Mouse (Mus musculus) neural tube, embryonic 15.5 days (tissue): ENCODE results near the gene Slc6a12. TPM values are rescaled to one million over a fixed set of nuclear protein-coding genes. Genes with fewer than 3 reads are reported as not detected.
"Not testable (repeated sequence)": the region's sequence is repeated elsewhere in the genome, so short reads cannot be mapped to it uniquely, and the experiment has no call there.

Experiments used
- ATAC-seq: fragments of 200-750 bp; cut with Nextera tagmentation; 2 replicates; pipeline ENCODE4 v1.8.0; 2017; ENCODE audit warnings: mild to moderate bottlenecking, moderate TSS enrichment, moderate library complexity; ENCODE audit not compliant: low FRiP score
- H3K27ac ChIP-seq: fragments of 300-500 bp; sonication (generic); replicated peaks from 2 replicates; pipeline ENCODE4 v1.5.1; 2015; ENCODE audit warnings: mild to moderate bottlenecking, inconsistent platforms
- H3K27me3 ChIP-seq: fragments of 300-500 bp; sonication (generic); replicated peaks from 2 replicates; pipeline ENCODE4 v1.6.1; 2015; ENCODE audit warnings: inconsistent platforms
- H3K36me3 ChIP-seq: fragments of 300-500 bp; sonication (generic); 2 replicates; pipeline ENCODE4 v1.6.1; 2015; ENCODE audit warnings: inconsistent platforms
- H3K4me1 ChIP-seq: fragments of 300-500 bp; sonication (generic); 2 replicates; pipeline ENCODE4 v1.6.1; 2015; ENCODE audit warnings: inconsistent platforms
- H3K4me2 ChIP-seq: fragments of 300-500 bp; sonication (generic); 2 replicates; pipeline ENCODE4 v1.6.1; 2015; ENCODE audit warnings: inconsistent platforms, mild to moderate bottlenecking, moderate library complexity
- H3K4me3 ChIP-seq: fragments of 300-500 bp; sonication (generic); replicated peaks from 2 replicates; pipeline ENCODE4 v1.5.1; 2015; ENCODE audit warnings: mild to moderate bottlenecking, inconsistent platforms
- H3K9ac ChIP-seq: fragments of 300-500 bp; sonication (generic); replicated peaks from 2 replicates; pipeline ENCODE4 v1.6.1; 2015; ENCODE audit warnings: mild to moderate bottlenecking, inconsistent platforms
- H3K9me3 ChIP-seq: fragments of 300-500 bp; sonication (generic); replicated peaks from 2 replicates; pipeline ENCODE4 v1.6.1; 2016; ENCODE audit warnings: inconsistent platforms
- whole genome bisulfite sequencing: fragments of 180-500 bp; shearing (Covaris S2); methylation state at CpG from one replicate; pipeline ENCODE4 v1.1.7; 2015; ENCODE audit warnings: mixed read lengths; 5-methylcytosine and 5-hydroxymethylcytosine counted together
- polyA plus RNA-seq: library from polyadenylated mRNA; unstranded; fragments of >200 nt; fragmentation: Nextera tagmentation; extraction: Ambion mirVana; gene quantifications from 2 replicates; pipeline ENCODE4 v1.2.1, GENCODE M21; 2015

Gene Slc6a12
- polyA plus RNA-seq, 1 experiment from 2014 or later: 0.70 TPM

- Histone ChIP-seq H3K4me1 (0 out of 2 replicates have a peak, but pooled peaks cover 4% of the 10 kb centered on the region), H3K36me3 (no peaks in the 10 kb centered on the region), H3K9me3 (no peaks in the 10 kb centered on the region), H3K27ac (no peak overlapping the region), H3K4me2 (no peak overlapping the region), H3K4me3 (no peak overlapping the region), H3K9ac (no peak overlapping the region), H3K27me3 (no peaks in the 10 kb centered on the region)
- ATAC-seq: no peak
- WGBS: 55% methylated on average over 5 of the region's 5 CpGs
Measured at GRCm38 (mm10) chr6:121344329-121344728, 1.5 kb downstream of the Slc6a12 start.

- Histone ChIP-seq H3K4me2 (no peak overlapping the region), H3K9ac (no peak overlapping the region), H3K4me1 (0 out of 2 replicates have a peak, but pooled peaks cover 4% of the 10 kb centered on the region), H3K4me3 (no peak overlapping the region), H3K27ac (no peak overlapping the region), H3K36me3 (no peaks in the 10 kb centered on the region), H3K9me3 (no peaks in the 10 kb centered on the region), H3K27me3 (no peaks in the 10 kb centered on the region)
- 9% methylated on average over 8 of the region's 8 CpGs for whole genome bisulfite sequencing
- no peak for ATAC-seq
Measured at GRCm38 (mm10) chr6:121346428-121346827, 3.6 kb downstream of the Slc6a12 start.

DNA sequence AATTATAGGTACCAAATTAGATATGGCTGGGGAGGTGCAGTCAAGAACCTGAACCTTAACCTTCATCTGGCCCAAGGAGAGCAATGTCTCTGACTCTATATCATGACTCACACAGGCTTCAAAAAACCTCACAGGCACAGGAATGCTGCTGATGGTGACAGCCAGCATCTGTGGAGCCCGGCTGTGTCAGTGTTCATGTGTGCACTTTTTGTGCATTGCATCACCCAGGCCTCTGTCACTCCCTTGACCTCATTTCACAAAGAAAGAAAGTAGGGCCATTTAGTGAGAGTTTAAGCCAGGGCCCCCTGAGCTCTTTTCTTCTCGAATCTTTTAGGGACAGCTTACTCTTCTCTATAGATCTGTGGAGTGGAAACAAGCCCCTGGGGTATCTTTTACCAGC lies 9.4 kb downstream of the Slc6a12 start:
- H3K4me3 ChIP-seq: no peak overlapping the region
- ATAC-seq: no peak
- H3K27me3 ChIP-seq: no peaks in the 10 kb centered on the region
- WGBS: 32% methylated on average over 2 of the region's 2 CpGs
- H3K4me1 ChIP-seq: no peaks in the 10 kb centered on the region
- H3K9ac ChIP-seq: no peak overlapping the region
- H3K9me3 ChIP-seq: no peaks in the 10 kb centered on the region
- H3K36me3 ChIP-seq: no peaks in the 10 kb centered on the region
- H3K27ac ChIP-seq: no peak overlapping the region
- H3K4me2 ChIP-seq: no peak overlapping the region

GRCm38 (mm10) chr6:121356041-121356440 lies 13.2 kb downstream of the Slc6a12 start:
- no peaks in the 10 kb centered on the region for H3K9me3 ChIP-seq
- no peak overlapping the region for H3K9ac ChIP-seq
- no peaks in the 10 kb centered on the region for H3K27me3 ChIP-seq
- no peaks in the 10 kb centered on the region for H3K4me1 ChIP-seq
- no peak overlapping the region for H3K27ac ChIP-seq
- 90% methylated on average over 1 of the region's 1 CpGs for WGBS
- no peaks in the 10 kb centered on the region for H3K36me3 ChIP-seq
- no peak overlapping the region for H3K4me3 ChIP-seq
- H3K4me2 ChIP-seq: no peak overlapping the region
- ATAC-seq: no peak

DNA sequence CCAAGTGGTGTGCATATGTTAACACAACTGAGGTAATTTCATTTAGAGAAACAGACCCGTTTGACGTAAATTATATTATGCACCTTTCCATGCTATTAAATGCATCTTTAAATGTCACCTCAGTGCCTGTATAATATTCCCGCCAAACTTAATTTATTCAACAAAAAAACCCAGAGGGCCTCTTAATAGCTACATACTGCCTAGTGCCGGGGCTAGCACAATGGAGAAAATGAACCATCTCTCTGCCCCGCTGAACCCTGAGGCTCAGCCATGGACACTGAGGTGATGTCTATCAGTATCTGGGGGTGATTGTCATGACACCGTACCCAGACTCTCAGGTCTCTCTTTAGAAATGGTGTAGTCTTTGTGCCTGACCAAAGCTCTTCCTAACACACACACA lies 14.4 kb downstream of the Slc6a12 start:
- H3K36me3 ChIP-seq: no peaks in the 10 kb centered on the region
- no peaks in the 10 kb centered on the region for H3K9me3 ChIP-seq
- H3K9ac ChIP-seq: no peak overlapping the region
- no peak overlapping the region for H3K4me2 ChIP-seq
- no peaks in the 10 kb centered on the region for H3K4me1 ChIP-seq
- no peak overlapping the region for H3K27ac ChIP-seq
- WGBS: 45% methylated on average over 6 of the region's 6 CpGs
- no peak overlapping the region for H3K4me3 ChIP-seq
- ATAC-seq: no peak
- H3K27me3 ChIP-seq: no peaks in the 10 kb centered on the region

- H3K36me3 ChIP-seq: no peaks in the 10 kb centered on the region
- H3K27me3 ChIP-seq: no peaks in the 10 kb centered on the region
- H3K9me3 ChIP-seq: no peaks in the 10 kb centered on the region
- H3K9ac ChIP-seq: no peak overlapping the region
- no peak for ATAC-seq
- H3K4me3 ChIP-seq: no peak overlapping the region
- no peak overlapping the region for H3K4me2 ChIP-seq
- no peak overlapping the region for H3K27ac ChIP-seq
- H3K4me1 ChIP-seq: no peaks in the 10 kb centered on the region
- 91% methylated on average over 6 of the region's 6 CpGs for WGBS
Measured at GRCm38 (mm10) chr6:121363061-121363460, 20.2 kb downstream of the Slc6a12 start.

DNA sequence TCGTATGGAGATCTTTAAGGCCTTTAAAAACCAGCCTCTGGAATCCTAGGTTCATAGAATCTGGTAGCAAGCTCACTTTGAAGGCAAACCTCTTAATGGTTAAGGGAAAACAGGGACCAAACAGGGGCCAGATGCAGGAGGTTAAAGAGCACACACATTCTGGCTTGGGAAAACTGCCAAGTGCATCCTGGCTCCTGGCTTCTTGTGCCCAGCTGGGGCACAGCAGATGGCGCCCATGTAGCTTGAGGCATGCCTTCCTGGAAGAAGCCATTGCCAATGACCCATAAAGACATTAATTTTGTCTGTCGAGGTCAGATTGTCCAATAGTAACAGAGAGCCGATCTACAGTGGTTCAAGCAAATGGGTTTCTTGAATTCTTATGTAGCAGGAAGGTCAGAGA lies 21.1 kb downstream of the Slc6a12 start:
- H3K27ac ChIP-seq: no peak overlapping the region
- H3K27me3 ChIP-seq: no peaks in the 10 kb centered on the region
- H3K4me1 ChIP-seq: no peaks in the 10 kb centered on the region
- no peak overlapping the region for H3K9ac ChIP-seq
- H3K9me3 ChIP-seq: no peaks in the 10 kb centered on the region
- H3K4me2 ChIP-seq: no peak overlapping the region
- no peak overlapping the region for H3K4me3 ChIP-seq
- ATAC-seq: no peak
- no peaks in the 10 kb centered on the region for H3K36me3 ChIP-seq
- WGBS: 41% methylated on average over 4 of the region's 4 CpGs

DNA sequence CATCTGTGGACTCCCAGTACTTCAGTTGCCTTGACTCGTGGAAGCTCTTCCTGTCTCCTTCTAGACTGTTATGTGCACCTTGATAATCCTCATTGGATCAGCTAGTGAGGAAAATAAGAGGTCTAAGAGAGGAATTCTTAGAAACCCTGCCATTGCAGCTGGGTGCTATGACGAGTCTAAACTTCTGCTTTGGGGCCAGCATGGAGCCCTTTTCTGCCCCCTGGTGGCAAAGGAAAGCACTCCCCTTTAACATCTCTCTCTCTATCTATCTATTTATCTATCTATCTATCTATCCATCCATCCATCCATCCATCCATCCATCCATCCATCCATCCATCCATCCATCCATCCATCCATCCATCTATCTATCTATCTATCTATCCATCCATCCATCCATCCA lies 23.7 kb downstream of the Slc6a12 start:
- not testable (repeated sequence) for H3K9ac ChIP-seq, H3K4me1 ChIP-seq, H3K27ac ChIP-seq, H3K9me3 ChIP-seq, H3K27me3 ChIP-seq, H3K36me3 ChIP-seq, H3K4me2 ChIP-seq, ATAC-seq, H3K4me3 ChIP-seq
- 23% methylated on average over 2 of the region's 2 CpGs for WGBS

- no peaks in the 10 kb centered on the region for H3K4me1 ChIP-seq
- H3K9me3 ChIP-seq: no peaks in the 10 kb centered on the region
- no peak overlapping the region for H3K27ac ChIP-seq
- 60% methylated on average over 3 of the region's 3 CpGs for WGBS
- no peak overlapping the region for H3K9ac ChIP-seq
- H3K27me3 ChIP-seq: no peaks in the 10 kb centered on the region
- no peak for ATAC-seq
- H3K4me2 ChIP-seq: no peak overlapping the region
- H3K4me3 ChIP-seq: no peak overlapping the region
- no peaks in the 10 kb centered on the region for H3K36me3 ChIP-seq
Measured at GRCm38 (mm10) chr6:121367099-121367498, 24.2 kb downstream of the Slc6a12 start.

GRCm38 (mm10) chr6:121371197-121371980 lies 28.5 kb downstream of the Slc6a12 start:
- 67% methylated on average over 10 of the region's 10 CpGs for WGBS
- Histone ChIP-seq H3K27ac (no peak overlapping the region), H3K9me3 (no peaks in the 10 kb centered on the region), H3K4me3 (no peak overlapping the region), H3K4me2 (no peak overlapping the region), H3K27me3 (no peaks in the 10 kb centered on the region), H3K36me3 (no peaks in the 10 kb centered on the region), H3K4me1 (no peaks in the 10 kb centered on the region), H3K9ac (no peak overlapping the region)
- no peak for ATAC-seq

DNA sequence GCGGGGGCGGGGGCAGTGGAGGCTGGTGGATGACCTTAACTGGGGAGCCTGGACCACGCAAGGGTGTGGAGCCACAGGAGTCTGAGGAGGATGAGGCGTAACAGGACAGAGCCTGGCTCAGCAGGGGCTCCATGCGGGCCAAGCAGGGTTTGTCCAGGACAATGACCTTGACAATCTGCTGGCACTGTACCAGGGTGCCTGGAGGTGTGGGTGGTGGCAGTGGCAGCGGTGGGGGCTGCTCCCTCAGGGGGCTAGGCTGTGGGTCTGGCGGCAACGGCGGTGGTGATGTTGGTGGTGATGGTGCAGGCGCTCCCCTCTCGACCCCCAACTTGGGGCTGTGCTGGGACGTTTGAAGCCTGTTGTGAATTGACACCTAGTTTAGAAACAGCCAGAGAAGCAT lies 33.3 kb downstream of the Slc6a12 start:
- 76% methylated on average over 12 of the region's 12 CpGs for WGBS
- no peaks in the 10 kb centered on the region for H3K9me3 ChIP-seq

GRCm38 (mm10) chr6:121378256-121378655 lies 35.4 kb downstream of the Slc6a12 start:
- H3K4me1 ChIP-seq: 0 out of 2 replicates have a peak, but pooled peaks cover 12% of the 10 kb centered on the region
- H3K36me3 ChIP-seq: 0 out of 2 replicates have a peak, but pooled peaks cover 10% of the 10 kb centered on the region
- H3K4me2 ChIP-seq: no peak overlapping the region
- no peak overlapping the region for H3K4me3 ChIP-seq
- no peak overlapping the region for H3K27ac ChIP-seq
- H3K9ac ChIP-seq: no peak overlapping the region
- H3K27me3 ChIP-seq: no peaks in the 10 kb centered on the region
- ATAC-seq: no peak
- H3K9me3 ChIP-seq: no peaks in the 10 kb centered on the region
- WGBS: 65% methylated on average over 4 of the region's 4 CpGs

More for the DNA sequence above, 33.3 kb downstream of the Slc6a12 start:
- Histone ChIP-seq H3K4me1 (0 out of 2 replicates have a peak, but pooled peaks cover 5% of the 10 kb centered on the region), H3K36me3 (0 out of 2 replicates have a peak, but pooled peaks cover 3% of the 10 kb centered on the region), H3K4me2 (no peak overlapping the region), H3K27me3 (no peaks in the 10 kb centered on the region), H3K4me3 (no peak overlapping the region), H3K9ac (no peak overlapping the region), H3K27ac (no peak overlapping the region)
- no peak for ATAC-seq
